Mouse (Mus musculus) myocyte (in vitro differentiated cells): Measurements from ENCODE around the gene Zmat1.

Experiments used
- CEBPB ChIP-seq: IDR thresholded peaks from 2 replicates; pipeline ENCODE4 v1.6.1; 2011; ENCODE audit warnings: mild to moderate bottlenecking, moderate library complexity; ENCODE audit not compliant: poor library complexity, insufficient read depth, severe bottlenecking
- E2F4 ChIP-seq: IDR thresholded peaks from one replicate; pipeline ENCODE4 v1.6.1; 2011; ENCODE audit warnings: mild to moderate bottlenecking, control low read depth, moderate library complexity; ENCODE audit not compliant: insufficient read depth
- MYOD1 ChIP-seq, 3 experiments: IDR thresholded peaks; one replicate each; pipeline ENCODE4 v1.6.1; 2011; ENCODE audit warnings: control low read depth in 2 of 3, low read depth in 2 of 3, mild to moderate bottlenecking in 2 of 3, moderate library complexity in 1 of 3; ENCODE audit not compliant: insufficient read length in 2 of 3, control insufficient read depth in 1 of 3
- MYOG ChIP-seq, 3 experiments: IDR thresholded peaks; one replicate each; pipeline ENCODE4 v1.6.1; 2011; ENCODE audit warnings: control low read depth in 2 of 3, low read depth in 2 of 3, mild to moderate bottlenecking in 2 of 3; ENCODE audit not compliant: insufficient read length in 2 of 3, control insufficient read depth in 1 of 3, insufficient read depth in 1 of 3
- POLR2A ChIP-seq: IDR thresholded peaks from one replicate; pipeline ENCODE4 v1.6.1; 2011; ENCODE audit warnings: low read depth, mild to moderate bottlenecking, control low read depth, moderate library complexity; ENCODE audit not compliant: insufficient read length
- SRF ChIP-seq: IDR thresholded peaks from one replicate; pipeline ENCODE4 v1.6.1; 2011; ENCODE audit warnings: low read depth; ENCODE audit not compliant: control insufficient read depth, insufficient read length
- TCF12 ChIP-seq: IDR thresholded peaks from one replicate; pipeline ENCODE4 v1.6.1; 2011; ENCODE audit warnings: mild to moderate bottlenecking, control low read depth; ENCODE audit not compliant: poor library complexity, insufficient read depth, severe bottlenecking

DNA sequence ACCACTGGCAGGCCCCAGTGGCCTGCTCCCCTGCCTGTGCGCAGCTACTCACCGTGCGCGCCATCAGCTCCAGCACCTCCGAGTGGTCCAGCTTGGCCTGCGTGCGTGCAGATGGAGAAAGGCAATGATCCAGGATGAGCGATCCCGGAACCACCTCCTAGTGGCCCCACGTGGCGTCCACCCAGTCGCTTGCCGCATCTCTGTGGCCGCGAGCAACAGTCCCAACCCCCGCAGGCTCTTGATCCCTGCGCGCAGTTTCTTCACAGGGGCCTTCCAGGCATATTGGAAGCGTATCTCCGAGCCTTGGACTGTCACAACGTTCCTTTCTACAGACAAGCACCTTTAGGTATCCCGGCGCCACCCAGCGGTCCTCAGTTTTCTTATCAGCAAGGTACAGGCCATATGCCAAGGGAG is 27.0 kb upstream of the Zmat1 start:
- TF ChIP-seq SRF (no peak), POLR2A (no peak), E2F4 (no peak), MYOG (IDR thresholded peaks at IDR 0.05; ENCODE audit: control insufficient read depth in 1 of 3, insufficient read depth in 1 of 3, insufficient read length in 2 of 3, low read depth in 2 of 3) (no peak), MYOD1 (IDR thresholded peaks at IDR 0.05; ENCODE audit: control insufficient read depth in 1 of 3, insufficient read length in 2 of 3, low read depth in 2 of 3) (no peak), TCF12 (no peak), CEBPB (no peak)
